Mouse (Mus musculus): ENCODE measurements around the gene Tkt.

DNA sequence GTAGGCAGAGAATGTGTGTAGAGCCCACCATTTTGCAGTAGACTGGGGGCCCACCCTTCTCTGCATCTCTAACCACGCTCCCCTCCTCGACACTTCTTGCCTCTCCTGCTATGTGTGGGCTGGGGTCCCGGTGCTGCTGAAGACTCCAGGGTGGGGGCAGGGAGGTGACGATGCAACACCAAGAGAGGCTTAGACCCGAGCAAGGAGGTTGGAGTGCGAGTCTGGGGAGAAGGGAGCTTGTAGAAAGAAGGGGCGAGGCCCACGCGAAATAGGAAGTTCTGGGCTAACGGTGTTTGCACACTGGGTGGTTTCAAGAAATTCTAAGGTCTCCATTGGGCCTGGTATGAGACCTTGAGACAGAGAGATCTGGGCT, 1.6 kb downstream of the Tkt start:
- TF ChIP-seq CTCF (IDR thresholded peaks at IDR 0.05; ENCODE audit: borderline replicate concordance, control insufficient read depth, extremely low read depth, insufficient read depth, low read length, poor library complexity) (no peak), POLR2A (IDR thresholded peaks at IDR 0.05; ENCODE audit: control insufficient read depth, extremely low read depth, insufficient read depth, low read length, poor library complexity) (no peak)

Measured in thymus, adult 2 months (tissue).